Mouse (Mus musculus): ENCODE results near the gene Olfr545. TPM values are rescaled to one million over a fixed set of nuclear protein-coding genes. Genes with fewer than 3 reads are reported as not detected.
"Not testable (repeated sequence)": the region's sequence is repeated elsewhere in the genome, so short reads cannot be mapped to it uniquely, and the experiment has no call there.

Olfr545 gene
- polyA plus RNA-seq, 1 experiment from 2014 or later, result not detected

DNA sequence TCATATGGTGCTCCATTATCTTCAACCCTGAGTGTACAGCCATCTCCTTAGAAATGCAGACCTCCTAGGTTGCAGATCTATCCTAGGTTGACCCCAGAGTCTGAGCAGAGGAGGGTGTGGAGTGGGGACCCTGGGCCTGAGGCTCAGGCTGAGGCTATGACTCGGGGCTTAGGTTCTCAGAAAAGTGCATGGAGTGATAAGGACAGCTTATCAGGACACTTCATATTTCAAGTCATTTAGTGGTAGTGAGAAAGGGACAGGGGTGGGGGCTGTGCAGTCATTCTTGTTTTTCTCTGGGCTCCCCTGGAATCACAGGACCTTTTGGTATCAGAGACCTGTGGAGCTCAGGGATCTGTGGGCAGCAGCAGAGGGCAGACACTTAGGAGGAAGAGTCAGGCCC is 13.3 kb downstream of the Olfr545 start:
- no peak overlapping the region for H3K27ac ChIP-seq (ENCODE audit: low read depth, low read length)
- H3K4me1 ChIP-seq (ENCODE audit: control insufficient read depth, insufficient read depth, low read length), result peaks cover 2% of the 10 kb centered on the region; the same call in 1 of the 2 replicates
- H3K4me3 ChIP-seq (ENCODE audit: low read depth, low read length), result no peak overlapping the region
- ATAC-seq (replicated peaks; ENCODE audit: insufficient number of reproducible peaks, low FRiP score, low TSS enrichment), result no peak
- H3K36me3 ChIP-seq (ENCODE audit: control insufficient read depth, insufficient read depth, low read length), result no peaks in the 10 kb centered on the region
- WGBS (ENCODE audit: insufficient replicate concordance), result 29% methylated on average over 1 of the region's 1 CpGs
- no peak overlapping the region for H3K4me2 ChIP-seq
- H3K27me3 ChIP-seq (ENCODE audit: control insufficient read depth, insufficient read depth, low read length), result no peaks in the 10 kb centered on the region
- H3K9me3 ChIP-seq (replicated peaks; ENCODE audit: control insufficient read depth, low read length), result no peaks in the 10 kb centered on the region
- H3K9ac ChIP-seq (ENCODE audit: low read depth, low read length), result no peak overlapping the region

DNA sequence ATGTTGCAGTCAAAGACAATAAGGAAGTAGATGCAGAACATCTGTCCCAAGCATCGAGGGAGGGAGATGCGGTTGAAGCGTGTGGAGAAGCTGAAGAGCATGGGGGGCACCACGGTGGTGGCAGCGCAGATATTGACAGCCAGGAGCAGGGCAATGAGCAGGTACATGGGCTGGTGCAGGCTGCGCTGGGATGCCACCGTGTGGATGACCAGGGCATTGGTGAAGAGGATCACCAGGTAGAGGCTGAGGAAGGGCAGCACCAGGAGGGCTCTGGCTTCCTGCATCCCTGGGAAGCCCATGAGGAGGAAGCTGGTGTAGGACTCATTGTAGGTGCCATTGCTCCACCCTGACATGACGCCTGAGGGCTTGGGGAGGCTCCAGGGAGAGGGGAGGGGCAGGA is 14.6 kb downstream of the Olfr545 start:
- H3K9me3 ChIP-seq (replicated peaks; ENCODE audit: control insufficient read depth, low read length); ATAC-seq (replicated peaks; ENCODE audit: insufficient number of reproducible peaks, low FRiP score, low TSS enrichment); H3K9ac ChIP-seq (ENCODE audit: low read depth, low read length); H3K27ac ChIP-seq (ENCODE audit: low read depth, low read length); H3K4me3 ChIP-seq (ENCODE audit: low read depth, low read length); H3K27me3 ChIP-seq (ENCODE audit: control insufficient read depth, insufficient read depth, low read length); H3K36me3 ChIP-seq (ENCODE audit: control insufficient read depth, insufficient read depth, low read length); H3K4me1 ChIP-seq (ENCODE audit: control insufficient read depth, insufficient read depth, low read length); H3K4me2 ChIP-seq: not testable (repeated sequence)
- WGBS (ENCODE audit: insufficient replicate concordance), result 57% methylated on average over 8 of the region's 8 CpGs

DNA sequence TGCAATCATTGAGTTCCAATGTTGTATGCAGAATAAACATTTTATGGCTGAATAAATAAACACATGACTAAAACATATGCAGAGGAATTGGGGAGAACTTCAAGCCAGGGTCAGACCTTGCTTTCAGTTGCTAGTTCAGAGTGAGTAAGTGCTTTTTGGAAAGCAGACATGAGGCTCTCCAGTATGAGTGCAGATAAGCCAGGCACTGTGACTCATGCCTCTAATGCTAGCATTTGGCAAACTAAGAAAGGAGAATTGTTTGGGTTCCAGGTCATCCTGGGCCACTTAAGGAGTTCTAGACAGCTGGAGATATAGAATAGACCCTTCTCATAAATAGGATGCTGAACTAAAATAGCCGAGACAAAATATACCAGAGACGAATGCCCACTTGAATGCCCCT is 15.7 kb downstream of the Olfr545 start:
- no peak for ATAC-seq (replicated peaks; ENCODE audit: insufficient number of reproducible peaks, low FRiP score, low TSS enrichment)
- H3K4me1 ChIP-seq (ENCODE audit: control insufficient read depth, insufficient read depth, low read length), result peaks cover 4% of the 10 kb centered on the region; the same call in 1 of the 2 replicates
- no peak overlapping the region for H3K27ac ChIP-seq (ENCODE audit: low read depth, low read length)
- no peaks in the 10 kb centered on the region for H3K9me3 ChIP-seq (replicated peaks; ENCODE audit: control insufficient read depth, low read length)
- H3K4me2 ChIP-seq, result no peak overlapping the region
- no peak overlapping the region for H3K4me3 ChIP-seq (ENCODE audit: low read depth, low read length)
- no peak overlapping the region for H3K9ac ChIP-seq (ENCODE audit: low read depth, low read length)
- 57% methylated on average over 2 of the region's 2 CpGs for WGBS (ENCODE audit: insufficient replicate concordance)
- no peaks in the 10 kb centered on the region for H3K36me3 ChIP-seq (ENCODE audit: control insufficient read depth, insufficient read depth, low read length)
- H3K27me3 ChIP-seq (ENCODE audit: control insufficient read depth, insufficient read depth, low read length), result no peaks in the 10 kb centered on the region

DNA sequence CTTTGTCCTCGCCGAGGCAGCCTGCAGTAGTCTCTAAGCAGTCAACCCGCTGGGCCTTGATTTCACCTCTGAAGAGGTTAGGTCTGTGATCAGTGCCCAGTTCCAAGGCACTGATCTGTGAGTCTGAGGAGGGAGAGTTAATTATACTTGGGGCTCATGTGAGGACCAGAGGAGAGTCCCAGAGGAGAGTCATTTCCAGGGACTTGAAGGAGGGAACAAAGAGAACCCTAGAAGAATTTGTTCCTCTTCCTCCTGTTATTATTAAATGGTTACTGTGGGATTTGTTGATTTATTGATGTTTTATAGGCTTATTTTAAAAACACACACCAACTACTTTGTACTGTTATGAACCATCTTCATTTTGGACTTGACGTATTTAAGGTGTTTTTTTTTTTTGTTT is 17.8 kb downstream of the Olfr545 start, which contains the start of gene Olfr543:
TSS of gene Olfr543 (minus strand) at position 101 of the 400 bp plus-strand sequence.
- Histone ChIP-seq H3K27me3 (ENCODE audit: control insufficient read depth, insufficient read depth, low read length) (no peaks in the 10 kb centered on the region), H3K9ac (ENCODE audit: low read depth, low read length) (no peak within 1 kb of the TSS), H3K4me3 (ENCODE audit: low read depth, low read length) (no peak within 1 kb of the TSS), H3K4me2 (no peak within 1 kb of the TSS), H3K4me1 (ENCODE audit: control insufficient read depth, insufficient read depth, low read length) (0 out of 2 replicates have a peak, but pooled peaks cover 2% of the 10 kb centered on the region), H3K27ac (ENCODE audit: low read depth, low read length) (no peak within 1 kb of the TSS), H3K36me3 (ENCODE audit: control insufficient read depth, insufficient read depth, low read length) (no peaks in the 10 kb centered on the region), H3K9me3 (replicated peaks; ENCODE audit: control insufficient read depth, low read length) (no peaks in the 10 kb centered on the region)
- 89% methylated on average over 4 of the region's 4 CpGs for WGBS (ENCODE audit: insufficient replicate concordance)
- ATAC-seq (replicated peaks; ENCODE audit: insufficient number of reproducible peaks, low FRiP score, low TSS enrichment), result no peak

DNA sequence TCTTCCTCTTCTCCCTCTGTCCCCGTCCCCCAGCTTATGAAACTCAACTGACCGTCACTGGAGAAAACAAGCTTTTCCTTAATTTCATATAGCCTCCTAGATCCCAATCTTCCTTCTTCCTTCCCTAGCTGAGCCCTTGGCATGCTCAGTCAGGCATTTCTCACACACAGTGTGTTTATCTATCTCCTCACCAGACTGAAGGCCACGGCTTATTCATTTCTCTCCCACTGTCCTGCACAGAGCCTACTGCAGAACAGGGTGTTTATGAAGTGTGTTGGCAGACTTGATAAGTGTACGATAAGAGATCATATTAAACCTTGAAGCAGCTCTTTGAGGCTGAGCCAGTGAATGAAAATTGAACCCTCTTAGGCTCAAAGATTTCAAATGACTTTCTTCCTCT is 18.6 kb downstream of the Olfr545 start:
- no peaks in the 10 kb centered on the region for H3K36me3 ChIP-seq (ENCODE audit: control insufficient read depth, insufficient read depth, low read length)
- no peaks in the 10 kb centered on the region for H3K9me3 ChIP-seq (replicated peaks; ENCODE audit: control insufficient read depth, low read length)
- no peak for ATAC-seq (replicated peaks; ENCODE audit: insufficient number of reproducible peaks, low FRiP score, low TSS enrichment)
- no peak overlapping the region for H3K9ac ChIP-seq (ENCODE audit: low read depth, low read length)
- no peak overlapping the region for H3K27ac ChIP-seq (ENCODE audit: low read depth, low read length)
- WGBS (ENCODE audit: insufficient replicate concordance), result 67% methylated on average over 4 of the region's 4 CpGs
- 0 out of 2 replicates have a peak, but pooled peaks cover 2% of the 10 kb centered on the region for H3K4me1 ChIP-seq (ENCODE audit: control insufficient read depth, insufficient read depth, low read length)
- H3K4me3 ChIP-seq (ENCODE audit: low read depth, low read length), result no peak overlapping the region
- H3K4me2 ChIP-seq, result no peak overlapping the region
- H3K27me3 ChIP-seq (ENCODE audit: control insufficient read depth, insufficient read depth, low read length), result no peaks in the 10 kb centered on the region

DNA sequence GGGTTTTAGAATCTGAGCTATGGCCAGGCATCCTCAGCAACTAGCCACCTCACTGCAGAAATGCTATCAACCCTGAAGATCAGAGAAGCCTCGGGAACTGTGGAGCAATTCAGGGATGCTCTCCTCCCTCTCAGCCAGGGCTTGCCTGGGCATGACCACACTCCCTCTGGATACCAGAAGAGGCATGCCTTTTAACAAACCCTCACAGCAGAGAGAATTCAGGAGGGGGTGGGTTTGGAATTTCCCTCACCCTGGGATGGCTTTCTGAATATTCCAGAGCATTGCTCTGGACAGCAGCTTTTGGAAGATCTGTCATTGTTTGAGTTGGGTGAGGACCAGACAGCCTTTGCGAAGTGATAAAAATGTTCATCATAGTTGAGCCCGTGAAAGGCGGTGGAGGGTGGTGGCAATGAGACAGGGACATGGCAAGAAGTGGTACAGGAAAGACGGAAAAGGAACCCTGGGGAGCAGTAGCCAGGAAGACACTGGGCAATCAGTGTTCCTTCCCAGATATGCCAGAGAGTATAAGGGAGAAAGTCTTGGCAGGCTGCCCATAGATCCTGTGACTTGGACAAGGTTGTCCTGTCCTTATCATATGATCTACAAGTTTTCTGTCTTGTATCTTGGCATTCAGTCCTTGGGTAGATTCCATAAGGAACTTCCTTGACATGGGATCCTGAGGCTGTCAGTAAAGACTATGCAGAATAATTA is 19.9 kb downstream of the Olfr545 start:
- ATAC-seq (replicated peaks; ENCODE audit: insufficient number of reproducible peaks, low FRiP score, low TSS enrichment), result no peak

DNA sequence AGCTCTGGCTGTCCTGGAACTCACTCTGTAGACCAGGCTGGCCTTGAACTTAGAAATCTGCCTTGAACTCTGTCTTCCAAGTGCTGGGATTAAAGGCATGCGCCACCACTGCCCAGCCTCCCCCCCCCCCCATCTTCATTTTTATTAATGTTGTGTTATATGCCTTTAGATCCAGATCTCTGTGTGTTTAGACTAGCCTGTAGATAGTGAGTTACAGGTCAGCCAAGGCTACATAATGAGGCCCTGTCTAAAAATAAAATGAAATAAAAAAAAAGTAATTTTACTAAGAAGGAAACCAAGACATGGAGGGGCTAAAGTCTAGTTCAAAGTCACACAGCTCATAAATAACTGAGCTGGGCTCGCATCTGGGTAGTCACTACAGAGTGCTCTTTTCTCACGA is 20.4 kb downstream of the Olfr545 start:
- WGBS (ENCODE audit: insufficient replicate concordance), result 90% methylated on average over 3 of the region's 3 CpGs
- Histone ChIP-seq H3K36me3 (ENCODE audit: control insufficient read depth, insufficient read depth, low read length) (no peaks in the 10 kb centered on the region), H3K9me3 (replicated peaks; ENCODE audit: control insufficient read depth, low read length) (no peaks in the 10 kb centered on the region), H3K27ac (ENCODE audit: low read depth, low read length) (no peak overlapping the region), H3K9ac (ENCODE audit: low read depth, low read length) (no peak overlapping the region), H3K4me3 (ENCODE audit: low read depth, low read length) (no peak overlapping the region), H3K4me1 (ENCODE audit: control insufficient read depth, insufficient read depth, low read length) (0 out of 2 replicates have a peak, but pooled peaks cover 2% of the 10 kb centered on the region), H3K27me3 (ENCODE audit: control insufficient read depth, insufficient read depth, low read length) (no peaks in the 10 kb centered on the region), H3K4me2 (no peak overlapping the region)
- ATAC-seq (replicated peaks; ENCODE audit: insufficient number of reproducible peaks, low FRiP score, low TSS enrichment), result no peak

More for the DNA sequence above, 19.9 kb downstream of the Olfr545 start:
- WGBS (ENCODE audit: insufficient replicate concordance), result 53% methylated on average over 5 of the region's 5 CpGs
- 0 out of 2 replicates have a peak, but pooled peaks cover 2% of the 10 kb centered on the region for H3K4me1 ChIP-seq (ENCODE audit: control insufficient read depth, insufficient read depth, low read length)
- no peak overlapping the region for H3K27ac ChIP-seq (ENCODE audit: low read depth, low read length)
- no peak overlapping the region for H3K9ac ChIP-seq (ENCODE audit: low read depth, low read length)
- no peak overlapping the region for H3K4me3 ChIP-seq (ENCODE audit: low read depth, low read length)
- no peak overlapping the region for H3K4me2 ChIP-seq
- no peaks in the 10 kb centered on the region for H3K27me3 ChIP-seq (ENCODE audit: control insufficient read depth, insufficient read depth, low read length)
- no peaks in the 10 kb centered on the region for H3K9me3 ChIP-seq (replicated peaks; ENCODE audit: control insufficient read depth, low read length)
- H3K36me3 ChIP-seq (ENCODE audit: control insufficient read depth, insufficient read depth, low read length), result no peaks in the 10 kb centered on the region

DNA sequence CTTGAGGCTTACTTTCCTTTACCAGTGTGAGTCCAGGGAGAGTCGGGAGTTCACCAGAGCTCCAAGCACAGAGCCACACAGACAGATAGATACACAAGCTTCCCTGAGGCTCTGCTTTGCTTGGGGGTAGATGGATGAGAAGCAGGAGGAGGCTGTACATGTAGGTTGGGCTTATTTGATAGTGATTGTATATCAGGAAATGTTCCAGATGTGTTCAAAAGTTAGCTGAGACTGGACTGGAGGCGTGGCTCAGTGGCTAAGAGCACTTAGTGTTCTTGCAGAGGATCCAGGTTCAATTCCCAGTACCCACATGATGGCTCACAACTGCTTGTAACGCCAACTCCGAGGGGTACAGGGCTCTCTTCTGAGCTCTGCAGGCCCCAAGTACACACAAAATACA is 20.9 kb downstream of the Olfr545 start:
- Histone ChIP-seq H3K4me2 (no peak overlapping the region), H3K9ac (ENCODE audit: low read depth, low read length) (no peak overlapping the region), H3K4me3 (ENCODE audit: low read depth, low read length) (no peak overlapping the region), H3K27me3 (ENCODE audit: control insufficient read depth, insufficient read depth, low read length) (no peaks in the 10 kb centered on the region), H3K27ac (ENCODE audit: low read depth, low read length) (no peak overlapping the region), H3K36me3 (ENCODE audit: control insufficient read depth, insufficient read depth, low read length) (no peaks in the 10 kb centered on the region), H3K9me3 (replicated peaks; ENCODE audit: control insufficient read depth, low read length) (no peaks in the 10 kb centered on the region), H3K4me1 (ENCODE audit: control insufficient read depth, insufficient read depth, low read length) (0 out of 2 replicates have a peak, but pooled peaks cover 2% of the 10 kb centered on the region)
- no peak for ATAC-seq (replicated peaks; ENCODE audit: insufficient number of reproducible peaks, low FRiP score, low TSS enrichment)
- WGBS (ENCODE audit: insufficient replicate concordance), result 75% methylated on average over 4 of the region's 4 CpGs

DNA sequence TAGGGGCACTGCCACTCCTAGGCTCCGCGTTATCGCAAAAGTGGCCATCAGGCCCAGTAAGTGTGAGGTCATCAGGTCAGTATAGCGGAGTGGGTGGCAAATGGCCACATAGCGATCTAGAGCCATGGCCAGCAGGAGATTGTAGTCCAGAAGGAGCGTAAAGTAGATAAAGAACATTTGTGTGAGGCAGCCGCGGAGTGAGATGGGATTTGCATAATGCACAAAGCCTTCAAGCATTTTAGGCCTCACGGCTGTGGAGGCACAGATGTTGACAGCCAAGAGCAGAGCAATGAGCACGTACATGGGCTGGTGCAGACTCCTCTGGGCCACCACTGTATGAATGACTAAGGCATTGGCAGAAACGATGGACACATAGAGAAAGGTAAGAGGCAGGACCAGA is 22.0 kb downstream of the Olfr545 start:
- no peak for ATAC-seq (replicated peaks; ENCODE audit: insufficient number of reproducible peaks, low FRiP score, low TSS enrichment)
- H3K4me2 ChIP-seq, result no peak overlapping the region
- WGBS (ENCODE audit: insufficient replicate concordance), result 64% methylated on average over 11 of the region's 11 CpGs
- no peaks in the 10 kb centered on the region for H3K36me3 ChIP-seq (ENCODE audit: control insufficient read depth, insufficient read depth, low read length)
- H3K9me3 ChIP-seq (replicated peaks; ENCODE audit: control insufficient read depth, low read length), result no peaks in the 10 kb centered on the region
- H3K4me1 ChIP-seq (ENCODE audit: control insufficient read depth, insufficient read depth, low read length), result 0 out of 2 replicates have a peak, but pooled peaks cover 2% of the 10 kb centered on the region
- H3K9ac ChIP-seq (ENCODE audit: low read depth, low read length), result no peak overlapping the region
- H3K4me3 ChIP-seq (ENCODE audit: low read depth, low read length), result no peak overlapping the region
- no peaks in the 10 kb centered on the region for H3K27me3 ChIP-seq (ENCODE audit: control insufficient read depth, insufficient read depth, low read length)
- H3K27ac ChIP-seq (ENCODE audit: low read depth, low read length), result no peak overlapping the region
